Mouse (Mus musculus): ENCODE data around the gene Slc6a16. TPM values are rescaled to one million over a fixed set of nuclear protein-coding genes. Genes with fewer than 3 reads are reported as not detected.

Slc6a16 gene
- total RNA-seq, 1 experiment, result 12.7 TPM

DNA sequence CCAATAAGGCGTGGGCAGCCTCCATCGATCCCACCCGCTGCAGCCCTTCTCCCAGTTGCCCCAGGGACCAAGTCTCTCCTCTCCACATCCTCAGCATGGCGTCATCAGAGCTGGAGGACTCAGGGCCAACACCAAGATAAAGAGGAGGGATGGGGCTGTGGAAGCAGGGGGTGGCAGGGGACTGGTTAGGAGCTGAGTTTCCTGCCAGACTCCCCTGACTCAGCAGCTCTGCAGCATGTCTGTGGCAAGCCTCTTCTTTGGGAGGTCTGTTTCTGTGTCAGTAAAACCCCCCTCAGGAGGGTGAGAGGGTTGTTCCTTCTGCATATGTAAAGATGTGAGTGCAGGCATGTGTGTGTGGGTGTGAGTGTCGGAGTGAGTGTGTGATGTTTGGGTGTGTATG lies 43.9 kb upstream of the Slc6a16 start:
- no peak for DNase-seq (ENCODE audit: low read depth, low spot score)
- Histone ChIP-seq H3K27ac (ENCODE audit: insufficient read depth, low read depth, low read length, poor library complexity, severe bottlenecking) (no peak overlapping the region), H3K4me3 (ENCODE audit: insufficient read depth in 1 of 2, low read depth in 1 of 2, low read length in 2 of 2, poor library complexity in 1 of 2, severe bottlenecking in 1 of 2) (no peak overlapping the region), H3K36me3 (ENCODE audit: control insufficient read depth, insufficient read depth, low read length, poor library complexity, severe bottlenecking) (no peaks in the 10 kb centered on the region), H3K4me1 (ENCODE audit: control insufficient read depth in 2 of 2, insufficient read depth in 2 of 2, low read length in 2 of 2, poor library complexity in 1 of 2) (peaks cover 0 to 13% of the 10 kb centered on the region in 2 experiments; a peak in 1 of 4 replicates), H3K9ac (ENCODE audit: insufficient read depth, low read depth, low read length, poor library complexity, severe bottlenecking) (no peak overlapping the region), H3K9me3 (ENCODE audit: control insufficient read depth, insufficient read depth, low read depth, low read length) (no peaks in the 10 kb centered on the region)
- TF ChIP-seq CHD2 (IDR thresholded peaks at IDR 0.05; ENCODE audit: low read depth, low read length) (no peak), ZNF384 (IDR thresholded peaks at IDR 0.05; ENCODE audit: low read depth, low read length) (no peak)
- in situ Hi-C loops (cut with MboI; ENCODE audit: low sequenced_read_pairs in 2 of 2, unreplicated experiment in 2 of 2), result no loop called here

DNA sequence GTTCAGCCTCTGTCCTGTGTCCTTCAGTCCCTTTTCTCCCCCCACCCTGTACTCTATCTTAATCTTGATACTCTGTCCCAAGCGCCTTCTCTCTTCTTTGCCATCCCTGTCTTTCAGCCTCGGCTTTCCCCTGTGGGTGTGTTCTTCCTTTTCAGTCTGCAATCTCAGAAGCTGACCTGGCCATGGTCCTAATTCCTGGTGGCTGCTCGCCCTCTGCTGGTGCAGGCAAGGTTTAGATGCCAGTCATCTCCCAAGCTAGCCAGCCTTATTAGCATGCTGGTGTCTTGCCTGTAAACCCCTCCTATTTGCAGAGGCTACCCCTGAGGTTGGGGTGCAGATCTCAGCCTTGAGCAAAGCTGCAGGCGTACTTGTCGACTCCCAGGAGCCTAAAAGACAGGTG lies 42.5 kb upstream of the Slc6a16 start:
- in situ Hi-C loops (cut with MboI; ENCODE audit: low sequenced_read_pairs in 2 of 2, unreplicated experiment in 2 of 2), result no loop called here

DNA sequence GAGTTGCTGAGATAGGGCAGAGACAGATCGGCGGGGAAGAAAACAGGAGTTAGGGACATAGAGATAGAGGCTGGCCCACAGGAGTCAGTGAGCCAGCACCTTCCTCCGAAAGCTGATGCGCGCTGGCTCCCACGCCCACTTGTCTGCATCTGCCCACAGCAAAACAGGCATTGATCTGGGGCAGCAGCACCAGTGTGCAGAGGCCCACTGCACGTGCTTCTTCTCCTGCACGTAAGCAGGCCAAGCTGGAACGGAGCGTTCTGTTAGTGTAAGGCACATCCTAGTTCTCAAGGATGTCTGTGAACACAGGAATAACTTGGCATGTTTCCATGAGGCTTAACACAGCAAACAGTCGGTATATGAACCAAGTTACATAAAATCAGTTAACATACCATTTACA lies 41.9 kb upstream of the Slc6a16 start:
- Histone ChIP-seq H3K4me1 (ENCODE audit: control insufficient read depth in 2 of 2, insufficient read depth in 2 of 2, low read length in 2 of 2, poor library complexity in 1 of 2) (peaks cover 0 to 6% of the 10 kb centered on the region in 2 experiments; a peak in 1 of 4 replicates), H3K9ac (ENCODE audit: insufficient read depth, low read depth, low read length, poor library complexity, severe bottlenecking) (no peak overlapping the region), H3K36me3 (ENCODE audit: control insufficient read depth, insufficient read depth, low read length, poor library complexity, severe bottlenecking) (no peaks in the 10 kb centered on the region), H3K4me3 (ENCODE audit: insufficient read depth in 1 of 2, low read depth in 1 of 2, low read length in 2 of 2, poor library complexity in 1 of 2, severe bottlenecking in 1 of 2) (no peak overlapping the region), H3K27ac (ENCODE audit: insufficient read depth, low read depth, low read length, poor library complexity, severe bottlenecking) (no peak overlapping the region), H3K9me3 (ENCODE audit: control insufficient read depth, insufficient read depth, low read depth, low read length) (no peaks in the 10 kb centered on the region)
- TF ChIP-seq ZNF384 (IDR thresholded peaks at IDR 0.05; ENCODE audit: low read depth, low read length) (no peak), HCFC1 (IDR thresholded peaks at IDR 0.05; ENCODE audit: borderline replicate concordance, insufficient read depth, low read length) (no peak), CHD2 (IDR thresholded peaks at IDR 0.05; ENCODE audit: low read depth, low read length) (no peak), ZC3H11A (IDR thresholded peaks at IDR 0.05; ENCODE audit: borderline replicate concordance, low read depth, low read length) (no peak), MAFK (IDR thresholded peaks at IDR 0.05; ENCODE audit: insufficient read depth, low read depth, low read length) (no peak)
- DNase-seq (ENCODE audit: low read depth, low spot score), result no peak
- in situ Hi-C loops (cut with MboI; ENCODE audit: low sequenced_read_pairs in 2 of 2, unreplicated experiment in 2 of 2), result no loop called here

More for the DNA sequence above, 42.5 kb upstream of the Slc6a16 start:
- Histone ChIP-seq H3K36me3 (ENCODE audit: control insufficient read depth, insufficient read depth, low read length, poor library complexity, severe bottlenecking) (no peaks in the 10 kb centered on the region), H3K4me3 (ENCODE audit: insufficient read depth in 1 of 2, low read depth in 1 of 2, low read length in 2 of 2, poor library complexity in 1 of 2, severe bottlenecking in 1 of 2) (no peak overlapping the region), H3K9ac (ENCODE audit: insufficient read depth, low read depth, low read length, poor library complexity, severe bottlenecking) (no peak overlapping the region), H3K4me1 (ENCODE audit: control insufficient read depth in 2 of 2, insufficient read depth in 2 of 2, low read length in 2 of 2, poor library complexity in 1 of 2) (peaks cover 0 to 9% of the 10 kb centered on the region in 2 experiments; a peak in 1 of 4 replicates), H3K27ac (ENCODE audit: insufficient read depth, low read depth, low read length, poor library complexity, severe bottlenecking) (no peak overlapping the region), H3K9me3 (ENCODE audit: control insufficient read depth, insufficient read depth, low read depth, low read length) (no peaks in the 10 kb centered on the region)
- no peak for TF ChIP-seq MAFK (IDR thresholded peaks at IDR 0.05; ENCODE audit: insufficient read depth, low read depth, low read length)
- peak; percentile 28; the same call in 1 of the 2 replicates for TF ChIP-seq ZC3H11A (IDR thresholded peaks at IDR 0.05; ENCODE audit: borderline replicate concordance, low read depth, low read length)
- no peak for DNase-seq (ENCODE audit: low read depth, low spot score)

DNA sequence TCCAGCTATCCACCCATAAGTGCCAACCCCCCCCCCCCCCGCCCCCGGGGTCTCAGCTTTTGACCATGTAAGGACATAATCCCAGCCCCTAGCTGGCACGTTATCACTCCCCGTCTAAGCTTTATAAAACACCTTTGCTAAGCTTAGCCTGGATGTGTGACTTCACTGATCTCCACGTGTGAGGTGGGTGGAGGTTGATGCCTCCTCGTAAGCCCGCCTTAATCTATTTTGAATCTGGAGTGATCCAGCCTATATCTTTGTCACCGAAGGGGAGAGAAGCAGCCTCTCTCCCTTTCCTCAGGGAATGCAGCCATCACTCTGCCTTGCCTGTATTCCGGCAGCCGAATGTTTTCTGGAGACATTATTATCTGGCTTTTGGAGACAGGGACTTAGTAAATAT lies 38.2 kb upstream of the Slc6a16 start:
- Histone ChIP-seq H3K36me3 (ENCODE audit: control insufficient read depth, insufficient read depth, low read length, poor library complexity, severe bottlenecking) (no peaks in the 10 kb centered on the region), H3K27ac (ENCODE audit: insufficient read depth, low read depth, low read length, poor library complexity, severe bottlenecking) (no peak overlapping the region), H3K4me3 (ENCODE audit: insufficient read depth in 1 of 2, low read depth in 1 of 2, low read length in 2 of 2, poor library complexity in 1 of 2, severe bottlenecking in 1 of 2) (no peak overlapping the region), H3K9ac (ENCODE audit: insufficient read depth, low read depth, low read length, poor library complexity, severe bottlenecking) (no peak overlapping the region), H3K9me3 (ENCODE audit: control insufficient read depth, insufficient read depth, low read depth, low read length) (no peaks in the 10 kb centered on the region), H3K4me1 (ENCODE audit: control insufficient read depth in 2 of 2, insufficient read depth in 2 of 2, low read length in 2 of 2, poor library complexity in 1 of 2) (peaks cover 0 to 5% of the 10 kb centered on the region in 2 experiments; a peak in 1 of 4 replicates)
- TF ChIP-seq CHD2 (IDR thresholded peaks at IDR 0.05; ENCODE audit: low read depth, low read length) (no peak), HCFC1 (IDR thresholded peaks at IDR 0.05; ENCODE audit: borderline replicate concordance, insufficient read depth, low read length) (no peak), ZC3H11A (IDR thresholded peaks at IDR 0.05; ENCODE audit: borderline replicate concordance, low read depth, low read length) (no peak), MAFK (IDR thresholded peaks at IDR 0.05; ENCODE audit: insufficient read depth, low read depth, low read length) (no peak), ZNF384 (IDR thresholded peaks at IDR 0.05; ENCODE audit: low read depth, low read length) (no peak)
- in situ Hi-C loops (cut with MboI; ENCODE audit: low sequenced_read_pairs in 2 of 2, unreplicated experiment in 2 of 2), result no loop called here
- no peak for DNase-seq (ENCODE audit: low read depth, low spot score)

DNA sequence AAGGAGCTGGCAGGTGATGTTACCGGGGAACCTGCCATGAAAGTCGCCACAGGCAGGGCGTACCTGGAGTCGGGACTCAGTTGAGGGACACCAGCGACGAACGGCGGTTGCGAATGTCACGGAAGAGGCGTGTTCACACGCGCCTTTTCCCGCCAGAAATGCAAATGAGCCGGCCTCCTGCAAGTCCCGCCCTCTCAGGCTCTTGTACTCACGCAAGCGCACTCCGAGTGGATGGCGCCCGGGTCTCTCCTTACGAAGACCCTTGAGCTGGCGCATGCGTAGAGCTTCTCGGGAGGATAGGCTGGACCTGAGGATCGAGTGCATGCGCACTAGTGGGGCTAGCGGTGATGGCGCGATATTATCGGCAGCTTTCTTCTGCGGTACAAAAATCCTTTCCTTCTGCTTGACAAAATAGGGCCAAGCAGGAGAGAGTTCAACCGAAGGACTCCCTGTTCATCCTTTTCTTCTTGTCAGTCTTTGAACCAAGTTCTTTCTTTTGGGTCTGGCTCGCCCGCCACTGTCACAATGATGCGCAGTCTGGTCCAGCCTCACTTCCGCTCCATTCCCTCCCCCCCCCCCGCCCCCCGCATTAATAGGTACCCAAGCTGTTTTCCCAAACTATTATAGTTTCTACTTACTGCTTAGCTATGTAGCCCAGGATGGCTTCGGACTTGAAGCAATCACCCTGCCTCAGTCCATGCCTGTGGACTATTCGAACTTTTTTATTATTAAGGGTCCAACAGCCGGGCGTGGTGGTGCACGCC lies 36.3 kb upstream of the Slc6a16 start, which contains the start of gene Ccdc155:
Gene Ccdc155, minus strand, starts transcription at position 513 of the 764 bp plus-strand sequence.
- peak within 1 kb of the TSS; percentile 73 for H3K9ac ChIP-seq (ENCODE audit: insufficient read depth, low read depth, low read length, poor library complexity, severe bottlenecking)
- in situ Hi-C loops (cut with MboI; ENCODE audit: low sequenced_read_pairs in 2 of 2, unreplicated experiment in 2 of 2), result no loop called here
- H3K27ac ChIP-seq (ENCODE audit: insufficient read depth, low read depth, low read length, poor library complexity, severe bottlenecking), result no peak within 1 kb of the TSS
- TF ChIP-seq HCFC1 (IDR thresholded peaks at IDR 0.05; ENCODE audit: borderline replicate concordance, insufficient read depth, low read length), result no peak
- TF ChIP-seq CHD2 (IDR thresholded peaks at IDR 0.05; ENCODE audit: low read depth, low read length), result 0 out of 2 replicates have a peak, but pooled peaks have one; percentile 26
- H3K4me3 ChIP-seq (ENCODE audit: insufficient read depth in 1 of 2, low read depth in 1 of 2, low read length in 2 of 2, poor library complexity in 1 of 2, severe bottlenecking in 1 of 2), result peak within 1 kb of the TSS; percentile 54 to 64
- peaks cover 0 to 4% of the 10 kb centered on the region in 2 experiments; a peak in 1 of 4 replicates for H3K4me1 ChIP-seq (ENCODE audit: control insufficient read depth in 2 of 2, insufficient read depth in 2 of 2, low read length in 2 of 2, poor library complexity in 1 of 2)
- DNase-seq (ENCODE audit: low read depth, low spot score), result peak; percentile 98
- H3K9me3 ChIP-seq (ENCODE audit: control insufficient read depth, insufficient read depth, low read depth, low read length), result no peaks in the 10 kb centered on the region
- no peaks in the 10 kb centered on the region for H3K36me3 ChIP-seq (ENCODE audit: control insufficient read depth, insufficient read depth, low read length, poor library complexity, severe bottlenecking)

Measured in ES-E14 (cell line).